Mouse (Mus musculus) neural tube, embryonic 14.5 days (tissue): ENCODE measurements at regions not wholly inside any gene's neighbourhood (a gene's known extent, or its start where the extent isn't known, plus 50 kb on each side); places are given as distances from the start of the nearest gene placed in this dataset.

Source experiments
- ATAC-seq: fragments of 200-750 bp; cut with Nextera tagmentation; 2 replicates; pipeline ENCODE4 v1.8.0; 2017; ENCODE audit warnings: low read depth, mild to moderate bottlenecking, moderate TSS enrichment, moderate library complexity
- H3K27ac ChIP-seq: fragments of 300-500 bp; sonication (generic); 2 replicates; pipeline ENCODE4 v1.5.1; 2014; ENCODE audit warnings: low read depth, mild to moderate bottlenecking, control low read depth, low read length, moderate library complexity, mixed read lengths
- H3K27me3 ChIP-seq: fragments of 300-500 bp; sonication (generic); 2 replicates; pipeline ENCODE4 v1.6.1; 2014; ENCODE audit warnings: low read length; ENCODE audit not compliant: control insufficient read depth, insufficient read depth
- H3K36me3 ChIP-seq: fragments of 300-500 bp; sonication (generic); 2 replicates; pipeline ENCODE4 v1.6.1; 2014; ENCODE audit warnings: low read length, mixed read lengths; ENCODE audit not compliant: control insufficient read depth, insufficient read depth
- H3K4me1 ChIP-seq: fragments of 300-500 bp; sonication (generic); 2 replicates; pipeline ENCODE4 v1.6.1; 2014; ENCODE audit warnings: low read length; ENCODE audit not compliant: control insufficient read depth, insufficient read depth
- H3K4me2 ChIP-seq: fragments of 300-500 bp; sonication (generic); 2 replicates; pipeline ENCODE4 v1.6.1; 2014; ENCODE audit warnings: mild to moderate bottlenecking, low read depth, low read length, control low read depth
- H3K4me3 ChIP-seq: fragments of 300-500 bp; sonication (generic); 2 replicates; pipeline ENCODE4 v1.5.1; 2014; ENCODE audit warnings: low read depth, low read length, control low read depth, mixed read lengths
- H3K9ac ChIP-seq: fragments of 300-500 bp; sonication (generic); replicated peaks from 2 replicates; pipeline ENCODE4 v1.6.1; 2014; ENCODE audit warnings: low read depth, mild to moderate bottlenecking, control low read depth, low read length, mixed read lengths
- H3K9me3 ChIP-seq: fragments of 300-500 bp; sonication (generic); 2 replicates; pipeline ENCODE4 v1.6.1; 2016; ENCODE audit warnings: low read length; ENCODE audit not compliant: control insufficient read depth
- WGBS: fragments of 180-500 bp; shearing (Covaris S2); extraction: QIAGEN DNeasy Blood & Tissue Kit; methylation state at CpG from one replicate; pipeline ENCODE4 v1.1.7; 2014; 5-methylcytosine and 5-hydroxymethylcytosine counted together

- peaks cover 13% of the 10 kb centered on the region; the same call in 1 of the 2 replicates for H3K4me1 ChIP-seq
- H3K9me3 ChIP-seq: no peaks in the 10 kb centered on the region
- H3K9ac ChIP-seq: no peak overlapping the region
- 89% methylated on average over 3 of the region's 3 CpGs for WGBS
- H3K4me2 ChIP-seq: no peak overlapping the region
- H3K27me3 ChIP-seq: no peaks in the 10 kb centered on the region
- H3K27ac ChIP-seq: no peak overlapping the region
- no peak for ATAC-seq
- no peak overlapping the region for H3K4me3 ChIP-seq
- peaks cover 14% of the 10 kb centered on the region for H3K36me3 ChIP-seq
These were observed 68.9 kb upstream of the Ak4 start for GRCm38 (mm10) chr4:101350222-101350621.

GRCm38 (mm10) chr4:101349413-101349812, 69.7 kb upstream of the Ak4 start:
- H3K27ac ChIP-seq: no peak overlapping the region
- no peak overlapping the region for H3K4me3 ChIP-seq
- H3K36me3 ChIP-seq: peaks cover 14% of the 10 kb centered on the region
- no peaks in the 10 kb centered on the region for H3K27me3 ChIP-seq
- no peaks in the 10 kb centered on the region for H3K9me3 ChIP-seq
- WGBS: 28% methylated on average over 4 of the region's 4 CpGs
- H3K9ac ChIP-seq: no peak overlapping the region
- H3K4me1 ChIP-seq: peaks cover 7% of the 10 kb centered on the region; the same call in 1 of the 2 replicates
- no peak for ATAC-seq
- H3K4me2 ChIP-seq: no peak overlapping the region

GRCm38 (mm10) chr4:101347309-101347708, 71.8 kb upstream of the Ak4 start:
- H3K27me3 ChIP-seq: no peaks in the 10 kb centered on the region
- H3K4me3 ChIP-seq: no peak overlapping the region
- H3K4me1 ChIP-seq: no peaks in the 10 kb centered on the region
- 88% methylated on average over 6 of the region's 6 CpGs for WGBS
- peaks cover 14% of the 10 kb centered on the region for H3K36me3 ChIP-seq
- no peaks in the 10 kb centered on the region for H3K9me3 ChIP-seq
- no peak for ATAC-seq
- no peak overlapping the region for H3K9ac ChIP-seq
- no peak overlapping the region for H3K27ac ChIP-seq
- no peak overlapping the region for H3K4me2 ChIP-seq

GRCm38 (mm10) chr4:101342071-101342762, 76.9 kb upstream of the Ak4 start:
- no peak for ATAC-seq
- Histone ChIP-seq H3K9me3 (no peaks in the 10 kb centered on the region), H3K27me3 (no peaks in the 10 kb centered on the region), H3K36me3 (peaks cover 14% of the 10 kb centered on the region), H3K9ac (no peak overlapping the region), H3K4me3 (no peak overlapping the region), H3K4me1 (no peaks in the 10 kb centered on the region), H3K27ac (no peak overlapping the region), H3K4me2 (no peak overlapping the region)
- WGBS: 96% methylated on average over 8 of the region's 8 CpGs

GRCm38 (mm10) chr4:101340741-101341140, 75.7 kb upstream of the Jak1 start:
- Histone ChIP-seq H3K9me3 (no peaks in the 10 kb centered on the region), H3K4me3 (no peak overlapping the region), H3K36me3 (peaks cover 3% of the 10 kb centered on the region), H3K27me3 (no peaks in the 10 kb centered on the region), H3K27ac (no peak overlapping the region), H3K4me1 (no peaks in the 10 kb centered on the region), H3K9ac (no peak overlapping the region), H3K4me2 (no peak overlapping the region)
- ATAC-seq: no peak

- Histone ChIP-seq H3K4me1 (no peaks in the 10 kb centered on the region), H3K9ac (no peak overlapping the region), H3K4me3 (no peak overlapping the region), H3K27ac (no peak overlapping the region), H3K9me3 (no peaks in the 10 kb centered on the region), H3K27me3 (no peaks in the 10 kb centered on the region), H3K36me3 (no peaks in the 10 kb centered on the region), H3K4me2 (no peak overlapping the region)
- no peak for ATAC-seq
These were observed 73.1 kb upstream of the Jak1 start for GRCm38 (mm10) chr4:101338211-101338610.

GRCm38 (mm10) chr4:101336811-101337210, 71.7 kb upstream of the Jak1 start:
- no peak overlapping the region for H3K9ac ChIP-seq
- H3K9me3 ChIP-seq: no peaks in the 10 kb centered on the region
- no peaks in the 10 kb centered on the region for H3K27me3 ChIP-seq
- no peak for ATAC-seq
- 67% methylated on average over 4 of the region's 4 CpGs for WGBS
- no peaks in the 10 kb centered on the region for H3K36me3 ChIP-seq
- H3K27ac ChIP-seq: no peak overlapping the region
- H3K4me3 ChIP-seq: no peak overlapping the region
- no peak overlapping the region for H3K4me2 ChIP-seq
- H3K4me1 ChIP-seq: no peaks in the 10 kb centered on the region

- H3K4me2 ChIP-seq: no peak overlapping the region
- no peaks in the 10 kb centered on the region for H3K27me3 ChIP-seq
- H3K9ac ChIP-seq: no peak overlapping the region
- no peaks in the 10 kb centered on the region for H3K36me3 ChIP-seq
- no peak for ATAC-seq
- H3K4me1 ChIP-seq: no peaks in the 10 kb centered on the region
- no peak overlapping the region for H3K4me3 ChIP-seq
- H3K9me3 ChIP-seq: no peaks in the 10 kb centered on the region
- H3K27ac ChIP-seq: no peak overlapping the region
These were observed 71.3 kb upstream of the Jak1 start for GRCm38 (mm10) chr4:101336371-101336770.

- Histone ChIP-seq H3K4me2 (no peak overlapping the region), H3K9ac (no peak overlapping the region), H3K4me1 (no peaks in the 10 kb centered on the region), H3K27me3 (no peaks in the 10 kb centered on the region), H3K9me3 (no peaks in the 10 kb centered on the region), H3K27ac (no peak overlapping the region), H3K36me3 (no peaks in the 10 kb centered on the region), H3K4me3 (no peak overlapping the region)
- ATAC-seq: no peak
- 96% methylated on average over 10 of the region's 10 CpGs for WGBS
These were observed 68.8 kb upstream of the Jak1 start for GRCm38 (mm10) chr4:101333868-101334267.
